Mouse (Mus musculus): ENCODE results near the gene Nova2.

Nova2 gene

DNA sequence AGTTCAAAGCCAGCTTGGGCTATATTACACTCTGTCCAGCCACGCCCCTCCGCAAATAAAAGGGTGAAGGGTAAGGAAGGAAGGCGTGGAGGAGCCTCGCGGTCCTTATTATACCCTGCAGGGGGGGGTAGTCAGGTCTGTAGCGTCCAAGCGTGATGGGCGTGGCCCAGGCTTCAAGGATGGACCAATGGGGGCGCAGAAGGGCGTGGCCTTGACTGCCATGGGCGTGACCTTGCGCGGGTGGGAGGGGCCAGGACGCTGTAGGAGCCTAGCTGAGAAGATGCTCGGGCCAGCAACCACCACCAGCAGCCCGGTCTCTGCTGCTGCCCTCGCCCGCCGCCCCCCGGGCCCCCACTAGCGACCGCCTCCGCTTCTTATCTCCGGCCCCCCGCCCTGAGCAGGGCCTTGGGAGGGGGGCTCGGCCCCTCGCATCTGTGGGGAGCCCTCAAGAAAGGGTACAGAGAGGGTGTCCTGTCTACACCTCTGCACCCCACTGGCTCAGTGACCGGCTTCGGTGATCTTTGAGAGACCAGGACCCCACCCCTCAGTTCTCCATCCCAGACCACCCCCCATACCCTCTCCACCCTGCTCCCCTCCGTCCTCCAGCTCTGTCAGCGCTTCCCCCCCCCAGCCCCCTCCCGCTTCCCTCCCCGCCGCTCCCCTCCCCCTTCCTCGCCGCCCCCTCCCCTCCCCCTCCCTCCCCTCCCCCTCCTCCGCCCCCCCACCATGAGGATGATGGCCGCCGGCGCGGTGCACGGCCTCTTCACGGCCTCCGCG is at the start of gene Nova2:
Nova2 (plus strand) TSS at position 727 of the 777 bp plus-strand sequence.
- DNase-seq = peak; percentile 91 to 92

DNA sequence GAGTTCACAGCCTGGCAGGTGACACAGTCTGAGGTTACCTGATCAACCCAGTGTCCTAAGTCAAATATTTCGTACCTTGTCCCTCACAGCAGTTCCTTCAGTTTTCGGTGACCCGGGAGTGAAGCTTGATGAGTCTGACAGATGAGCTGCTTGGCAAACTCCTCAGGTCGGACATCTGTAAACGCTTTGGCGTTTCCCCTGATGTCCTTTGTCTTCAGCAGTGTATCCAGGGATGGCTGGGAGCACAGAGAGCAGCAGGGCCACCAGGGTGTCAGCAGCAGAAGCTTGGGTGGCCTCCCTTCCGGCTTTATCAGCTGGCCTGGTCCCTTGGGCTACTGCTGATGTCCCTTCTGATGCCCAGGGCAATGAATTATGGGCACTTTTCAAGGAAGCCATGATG is 47.0 kb upstream of the Nova2 start:
- DNase-seq = no peak

DNA sequence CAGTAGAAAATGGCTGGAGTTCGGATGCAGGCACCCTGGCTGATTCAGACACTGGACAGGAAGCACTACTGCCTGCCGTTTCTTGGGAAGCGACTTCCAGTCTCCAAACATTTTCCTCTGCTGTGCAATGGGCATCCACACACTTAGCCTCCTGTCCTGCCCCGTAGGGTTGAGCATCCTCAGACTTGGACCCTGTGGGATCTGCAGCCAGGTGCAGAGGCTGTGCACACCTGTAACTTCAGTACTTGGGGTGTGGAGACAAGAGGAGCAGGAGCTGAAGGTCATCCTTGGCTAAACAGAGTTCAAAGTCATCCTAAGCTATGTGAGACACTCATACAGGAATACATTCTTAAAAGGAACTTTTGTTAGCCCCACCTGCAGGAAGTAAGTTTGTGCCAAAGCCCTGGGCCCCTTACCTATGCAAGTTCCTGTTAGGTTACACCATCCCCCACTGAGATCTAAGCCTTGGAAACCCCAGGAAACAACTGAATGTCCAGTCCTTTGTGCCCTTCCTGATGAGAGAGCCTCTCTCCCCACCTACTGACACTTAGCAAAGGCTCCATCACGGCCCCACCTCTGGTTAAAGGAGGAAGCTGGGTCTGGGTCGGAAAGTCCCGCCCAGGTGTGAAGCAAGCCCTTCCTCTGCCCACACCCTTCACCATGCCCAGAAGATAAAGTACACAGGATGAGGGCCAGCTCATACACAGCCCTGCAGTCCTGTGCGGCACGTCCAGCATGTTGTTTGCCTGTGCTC is 41.5 kb upstream of the Nova2 start:
- DNase-seq = peak; percentile 62 to 77

DNA sequence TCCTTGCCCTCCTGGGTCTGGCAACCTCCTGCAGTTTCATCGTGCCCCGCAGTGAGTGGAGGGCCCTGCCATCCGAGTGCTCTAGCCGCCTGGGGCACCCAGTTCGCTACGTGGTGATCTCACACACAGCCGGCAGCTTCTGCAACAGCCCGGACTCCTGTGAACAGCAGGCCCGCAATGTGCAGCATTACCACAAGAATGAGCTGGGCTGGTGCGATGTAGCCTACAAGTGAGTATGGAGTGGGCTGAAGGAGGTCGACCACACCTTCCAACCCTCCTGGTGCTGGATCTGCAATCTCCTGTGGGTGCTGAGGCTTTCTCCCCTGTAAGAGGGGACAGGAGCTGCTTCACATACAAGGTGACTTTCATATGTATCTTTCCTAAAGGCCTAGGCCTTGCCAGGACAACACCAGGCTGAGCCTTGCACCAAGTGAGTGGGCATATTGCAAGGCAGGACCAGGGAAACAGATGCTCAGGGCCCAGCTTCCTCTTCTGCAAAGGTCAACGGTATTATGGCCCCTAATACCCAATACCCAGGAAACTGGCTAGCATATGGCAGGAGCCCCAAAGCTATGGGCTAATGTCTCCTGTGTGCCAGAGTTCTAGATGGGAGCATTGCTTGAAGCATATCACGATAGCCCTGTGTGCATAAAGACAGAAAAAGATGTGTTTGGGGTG is 40.8 kb upstream of the Nova2 start:
- no peak for DNase-seq

DNA sequence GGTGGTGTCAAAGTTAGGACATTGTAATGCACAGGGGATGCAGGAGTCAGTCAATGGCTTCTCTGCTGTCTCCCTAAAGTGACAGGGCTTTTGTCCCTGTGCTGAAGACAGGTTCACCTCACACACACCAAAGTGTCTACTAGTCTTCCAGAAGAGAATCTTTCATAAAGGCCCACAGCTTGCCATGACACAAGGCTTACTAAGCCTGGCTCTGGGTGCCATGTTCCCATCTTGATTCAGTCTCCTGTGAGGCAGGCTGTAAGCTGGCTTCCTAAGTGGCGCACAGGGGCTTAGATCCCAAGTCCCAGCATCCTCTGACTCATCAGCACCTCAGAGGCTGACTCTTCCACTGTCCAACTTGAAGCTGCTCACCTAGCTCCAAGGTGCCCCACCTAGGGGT is 38.7 kb upstream of the Nova2 start:
- DNase-seq = no peak

DNA sequence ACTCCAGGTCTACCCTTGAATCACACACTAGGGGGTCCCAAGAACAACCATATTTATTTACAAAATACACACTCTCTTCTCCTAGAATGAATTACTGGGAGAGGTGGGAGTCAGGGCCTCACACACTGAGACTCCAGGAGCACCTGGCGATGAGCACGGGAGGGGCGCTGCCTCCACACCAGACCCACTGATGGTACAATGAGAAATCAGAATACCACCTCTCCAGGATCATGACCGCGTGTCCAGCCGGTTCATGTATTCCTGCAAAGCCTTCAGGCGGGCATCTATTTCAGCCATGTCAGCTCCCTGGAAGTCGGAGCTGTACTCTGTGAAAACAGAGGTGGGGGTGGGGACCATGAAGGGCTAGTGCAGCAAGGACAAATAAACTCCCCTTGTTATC is 34.8 kb upstream of the Nova2 start:
- DNase-seq = no peak

DNA sequence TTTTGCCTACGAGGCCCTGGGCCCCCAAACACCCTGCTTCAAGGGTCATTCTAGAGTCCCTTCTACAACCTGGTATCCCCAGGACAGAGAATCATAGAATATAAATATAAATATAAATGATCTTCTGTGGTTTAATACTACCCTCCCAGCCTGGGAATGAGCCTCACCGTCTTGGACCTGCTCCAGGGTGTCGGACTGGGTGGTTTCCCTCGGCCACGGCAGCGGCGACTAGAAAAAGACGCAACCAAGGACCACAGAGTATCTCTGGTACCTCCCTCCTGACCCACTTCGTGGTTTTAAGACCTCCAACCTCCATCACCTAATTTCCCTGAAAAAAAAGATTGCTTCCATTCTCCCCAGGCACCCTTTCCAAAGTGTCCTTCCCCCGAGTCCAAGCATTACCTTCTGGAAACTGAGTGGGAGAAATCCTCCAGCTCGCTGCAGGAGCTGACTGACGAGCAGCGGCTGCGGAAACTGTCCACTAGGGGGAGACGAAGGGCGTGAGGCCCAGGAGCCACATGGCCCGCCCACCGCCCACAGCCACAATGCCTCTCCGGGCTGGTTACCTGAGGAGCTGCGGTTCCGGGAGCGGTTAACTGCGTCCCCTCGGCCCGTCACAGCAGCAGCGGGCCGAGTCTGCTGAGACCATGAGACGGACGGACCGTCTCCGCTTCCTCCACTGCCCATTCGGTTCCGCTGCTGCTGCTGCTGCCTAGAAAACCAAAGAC is 33.7 kb upstream of the Nova2 start:
- peak; percentile 86 to 90 for DNase-seq

DNA sequence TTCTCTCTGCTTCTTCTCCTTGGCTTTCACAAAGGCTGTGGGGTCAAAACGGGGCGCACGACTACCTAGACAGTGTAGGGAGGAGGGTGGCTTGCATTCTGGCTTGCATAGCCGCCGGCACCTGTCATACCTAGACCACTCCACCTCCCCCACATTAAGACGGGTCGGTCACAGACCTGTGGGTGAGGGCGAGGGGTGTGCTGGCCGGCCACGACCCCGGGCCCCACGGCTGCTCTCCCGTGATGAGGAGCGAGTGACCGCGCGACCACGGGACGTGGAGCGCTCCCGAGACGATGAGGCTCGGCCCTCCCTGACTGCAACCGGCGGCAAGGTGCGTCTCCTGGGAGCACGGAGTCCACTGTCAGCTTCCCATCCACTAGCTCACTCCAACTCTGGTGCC is 32.7 kb upstream of the Nova2 start:
- no peak for DNase-seq

DNA sequence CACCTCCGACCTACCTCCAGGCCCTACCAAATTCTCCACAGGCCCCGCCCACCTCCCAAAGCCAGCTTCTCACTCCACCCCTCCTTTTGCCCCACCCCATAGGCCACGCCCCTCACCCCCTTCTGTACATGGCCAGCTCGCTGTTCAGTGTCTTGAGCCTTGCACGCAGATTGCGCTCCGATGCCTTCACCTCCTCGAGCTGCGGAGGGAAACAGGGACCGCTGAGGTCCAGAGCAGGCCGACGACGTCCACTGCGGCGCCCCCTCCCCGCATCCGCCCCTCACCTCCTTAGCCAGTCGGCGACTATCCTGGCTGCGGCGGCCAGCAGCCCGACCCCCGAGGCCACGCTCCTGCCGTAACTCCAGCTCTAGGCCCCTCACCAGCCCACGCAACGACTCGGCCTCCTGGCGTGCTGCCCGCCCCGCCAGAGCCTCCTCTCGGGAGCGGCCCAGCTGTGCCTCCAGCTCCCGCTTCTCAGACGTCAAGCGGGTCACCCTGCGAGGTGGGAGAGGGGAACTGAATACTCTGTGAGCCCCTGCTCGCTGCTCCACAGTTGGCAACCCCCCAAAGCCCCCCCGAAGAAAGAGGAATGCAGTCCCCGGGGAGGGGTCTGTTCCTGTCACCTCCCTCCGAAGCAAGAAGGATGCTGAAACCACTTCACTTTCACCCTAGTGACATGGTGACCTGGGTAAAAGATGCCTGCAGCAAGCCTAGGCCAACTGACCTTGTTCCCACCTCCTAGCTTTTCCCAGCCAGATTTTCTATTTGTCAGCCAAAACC is 31.8 kb upstream of the Nova2 start:
- peak; percentile 77 to 80 for DNase-seq

DNA sequence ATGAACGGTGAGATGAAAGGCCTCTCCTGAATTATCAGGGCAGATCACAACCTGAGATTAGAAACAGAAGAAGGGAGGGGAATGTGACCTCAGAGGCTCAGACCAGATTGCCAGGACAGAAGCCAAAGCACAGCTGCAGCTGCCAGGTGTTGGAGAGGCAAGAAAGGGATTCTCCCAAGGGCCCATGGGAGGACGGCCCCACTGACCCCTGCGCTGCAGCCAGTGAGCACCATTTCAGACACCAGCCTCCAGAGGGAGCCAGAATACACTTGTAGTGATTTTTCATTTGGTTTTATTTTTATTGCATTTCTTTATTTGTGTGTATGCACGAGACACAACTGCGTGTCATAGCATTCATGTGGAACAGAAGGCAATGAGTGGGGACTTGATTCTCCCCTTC is 29.2 kb upstream of the Nova2 start:
- DNase-seq = peak in 1 of 2 experiments; percentile 51

DNA sequence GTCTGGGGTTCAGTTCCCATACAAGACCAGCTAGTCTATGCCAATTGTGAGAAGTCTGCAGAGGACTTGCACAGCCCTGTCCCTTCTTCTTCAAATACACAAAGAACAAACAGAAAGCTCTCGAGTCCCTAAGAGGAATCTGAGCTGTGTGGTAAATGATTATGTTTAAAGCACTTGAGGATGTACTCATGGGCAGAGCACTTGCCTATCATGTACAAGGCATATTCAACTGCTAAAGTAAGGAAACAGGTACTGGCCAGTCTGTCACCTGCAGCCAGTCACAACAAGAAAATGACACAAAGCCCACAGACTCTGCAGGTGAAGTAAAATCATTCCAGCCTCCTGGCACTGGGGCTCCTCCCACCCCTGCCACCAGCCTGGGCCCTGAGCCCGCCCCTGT is 25.2 kb upstream of the Nova2 start:
- no peak for DNase-seq

DNA sequence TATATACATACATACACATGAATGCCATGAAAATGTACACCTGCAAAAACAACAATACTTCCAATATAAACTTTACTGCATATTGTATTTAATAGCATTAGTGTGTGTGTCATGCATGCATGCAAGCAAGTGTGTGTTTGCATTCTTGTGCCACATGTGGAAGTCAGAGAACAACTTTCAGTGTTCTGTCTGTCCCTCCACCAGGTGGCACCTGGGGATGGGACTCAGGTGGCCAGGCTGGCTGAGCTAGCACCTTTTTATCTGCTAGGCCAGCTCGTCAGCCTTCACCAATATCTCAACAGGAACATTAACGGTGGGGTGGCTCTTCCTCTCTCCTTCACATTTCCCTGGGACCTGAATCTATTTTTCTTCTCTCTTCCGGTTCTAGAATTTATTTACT is 23.2 kb upstream of the Nova2 start:
- no peak for DNase-seq

DNA sequence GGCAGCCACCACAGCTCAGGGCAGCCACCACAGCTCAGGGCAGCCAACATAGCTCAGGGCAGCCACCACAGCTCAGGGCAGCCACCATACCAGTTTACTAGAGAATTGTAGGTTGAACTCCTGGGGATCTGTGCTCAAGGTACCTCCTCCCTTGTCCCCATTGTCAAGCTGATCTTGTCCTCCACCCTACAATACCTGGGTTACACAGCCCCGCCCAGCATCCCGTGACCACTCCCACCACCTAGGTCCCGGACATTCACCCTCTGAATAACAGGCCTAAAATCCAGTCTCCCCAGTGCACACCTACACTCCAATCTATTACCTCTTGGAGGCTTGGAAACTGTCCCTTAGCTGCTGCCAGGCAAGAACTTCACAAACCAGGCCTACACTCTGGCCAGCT is 20.7 kb upstream of the Nova2 start:
- no peak for DNase-seq

DNA sequence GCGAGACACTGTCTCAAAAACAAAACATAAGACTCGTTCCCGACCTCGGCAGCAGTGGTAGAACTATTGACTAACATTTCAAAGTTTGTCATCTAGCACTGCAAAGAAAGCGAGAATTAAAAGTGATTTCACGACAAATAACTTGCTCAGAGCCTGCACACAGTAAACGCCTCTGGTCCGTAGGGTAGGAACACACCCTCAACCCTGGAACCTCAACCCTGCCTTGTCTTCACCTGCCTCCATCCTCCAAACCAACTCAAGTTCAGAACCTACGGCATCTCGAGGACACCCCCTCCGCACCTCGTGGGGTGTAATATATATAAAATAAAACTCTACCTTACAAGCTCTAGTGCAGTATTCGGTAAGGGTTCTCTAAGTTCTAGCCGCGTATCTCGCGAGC is 15.9 kb upstream of the Nova2 start:
- DNase-seq = no peak

DNA sequence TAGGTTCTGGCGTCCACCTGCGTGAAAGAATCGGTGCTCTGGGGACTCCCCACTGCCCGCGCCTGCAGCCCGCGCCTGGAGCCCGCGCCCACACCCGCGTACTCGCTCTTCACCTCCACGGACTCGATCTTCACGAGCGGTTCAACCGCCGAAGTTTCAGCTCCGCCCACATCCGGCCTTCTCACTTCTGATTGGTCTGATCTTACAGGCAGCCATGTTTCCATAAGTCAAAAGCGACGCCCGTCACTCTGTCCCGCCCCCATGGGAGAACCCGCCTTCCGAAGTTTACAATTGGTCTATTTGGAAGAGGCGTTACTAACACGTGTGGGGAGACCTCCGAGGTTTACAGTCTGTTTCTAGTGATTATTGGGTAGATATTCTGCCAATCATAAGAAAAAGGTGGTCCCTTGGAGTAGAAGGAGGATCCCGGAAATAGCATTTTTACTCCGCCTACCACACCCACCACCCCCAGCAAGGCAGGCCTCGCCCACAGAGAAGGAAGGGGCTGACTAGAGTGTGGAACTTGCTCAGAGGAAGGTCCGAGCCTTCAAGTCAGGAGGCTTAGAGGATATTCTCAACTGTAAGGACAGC is 15.4 kb upstream of the Nova2 start, which contains the start of gene Ccdc61:
Ccdc61 (minus strand) TSS at position 175 of the 591 bp plus-strand sequence.
- DNase-seq = peak; percentile 97 to 98

DNA sequence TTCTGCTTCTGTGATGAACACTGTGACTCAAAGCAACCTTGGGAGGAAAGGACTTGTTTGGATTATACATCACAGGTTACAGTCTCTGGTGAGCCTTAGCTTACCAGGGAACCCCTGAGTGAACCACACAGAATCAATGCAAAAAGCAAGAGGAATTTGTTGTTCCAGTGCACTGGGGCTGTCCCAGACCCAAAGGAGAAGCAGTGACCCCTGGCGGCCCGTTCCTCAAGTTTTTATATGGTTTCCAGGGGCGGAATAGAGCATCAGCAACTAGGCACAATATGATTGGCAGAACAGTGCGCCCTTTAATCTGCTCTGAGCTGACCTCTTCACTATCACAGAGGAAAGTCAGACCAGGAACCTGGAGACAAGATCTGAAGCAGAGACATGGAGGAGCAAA is 9.4 kb upstream of the Nova2 start:
- DNase-seq = no peak

DNA sequence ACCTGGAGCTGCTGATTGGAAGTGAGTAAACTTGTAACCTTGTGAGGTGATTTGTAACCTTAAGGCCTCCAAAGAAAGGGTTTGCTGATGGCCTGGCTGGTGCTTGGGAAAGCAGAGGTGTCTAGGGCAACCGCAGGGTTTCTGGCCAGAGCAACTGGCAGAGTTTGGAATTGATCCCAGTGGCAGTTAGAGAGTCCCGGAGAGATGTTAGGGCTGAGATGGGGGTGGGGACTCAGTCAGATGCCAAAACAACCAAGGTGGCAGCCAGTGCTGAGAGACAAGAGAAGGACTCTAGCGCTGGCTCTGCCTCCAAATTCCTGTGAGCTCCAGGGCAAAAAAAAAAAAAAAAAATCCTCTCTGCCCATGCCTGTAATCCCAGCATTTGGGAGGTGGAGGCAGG is 7.8 kb upstream of the Nova2 start:
- DNase-seq = no peak

DNA sequence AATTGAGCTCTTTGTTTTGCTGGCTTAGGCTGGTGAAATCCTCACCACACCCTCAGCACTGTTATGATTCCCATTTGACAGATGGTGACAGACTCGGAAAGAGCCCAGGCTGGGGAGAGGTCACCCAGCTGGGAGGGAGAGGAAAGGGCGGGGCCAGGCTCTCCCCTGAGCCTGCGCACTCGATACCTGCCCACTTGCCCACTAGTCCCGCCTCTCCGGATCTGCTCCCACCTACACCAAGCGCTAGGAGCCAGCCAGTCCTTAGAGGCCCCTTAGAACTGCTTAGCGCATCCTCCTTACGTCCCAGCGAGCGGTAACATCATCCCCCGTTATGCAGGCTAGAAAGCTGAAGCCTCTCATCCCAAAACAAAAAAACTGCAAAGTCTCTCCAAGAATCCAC is 4.6 kb upstream of the Nova2 start:
- peak; percentile 77 to 86 for DNase-seq

DNA sequence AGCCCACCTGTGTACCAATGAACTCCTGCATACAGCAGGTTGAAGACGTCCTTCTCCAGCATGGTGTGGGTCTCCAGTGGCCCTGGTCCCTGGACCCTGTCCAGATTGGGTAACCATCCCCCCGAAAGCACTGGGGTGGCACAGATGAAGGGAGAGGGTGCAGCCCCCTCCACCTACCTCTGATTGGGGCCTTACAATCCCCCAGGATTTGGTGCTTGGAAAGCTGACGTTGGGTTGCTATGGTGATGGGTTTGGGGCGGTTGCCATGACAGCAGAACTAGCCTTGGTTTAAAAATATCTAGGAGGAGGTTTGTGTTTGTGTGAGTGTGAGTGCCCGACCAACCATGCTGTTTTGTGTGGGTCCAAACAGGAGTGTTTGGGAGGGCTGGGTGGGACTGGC is 2.9 kb upstream of the Nova2 start:
- no peak for DNase-seq

DNA sequence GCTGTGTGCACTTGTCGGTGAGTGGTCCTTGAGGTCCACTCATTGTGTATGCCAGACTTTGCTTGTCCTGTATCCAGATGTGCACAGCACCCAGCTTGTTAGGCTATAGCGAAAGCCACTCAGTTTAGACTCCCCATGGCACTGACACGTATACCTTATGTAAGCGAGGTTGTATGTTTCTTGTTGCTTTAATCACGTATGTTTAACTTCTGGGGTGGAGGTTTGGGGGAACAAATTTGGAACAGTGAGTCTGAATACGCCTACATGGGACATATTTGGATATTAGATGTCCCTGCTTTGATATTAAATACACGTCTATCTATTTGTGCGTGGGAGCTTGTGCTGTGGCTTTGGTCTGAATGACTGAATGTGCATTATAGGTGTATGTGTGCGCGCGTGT is 2.4 kb upstream of the Nova2 start:
- no peak for DNase-seq

DNA sequence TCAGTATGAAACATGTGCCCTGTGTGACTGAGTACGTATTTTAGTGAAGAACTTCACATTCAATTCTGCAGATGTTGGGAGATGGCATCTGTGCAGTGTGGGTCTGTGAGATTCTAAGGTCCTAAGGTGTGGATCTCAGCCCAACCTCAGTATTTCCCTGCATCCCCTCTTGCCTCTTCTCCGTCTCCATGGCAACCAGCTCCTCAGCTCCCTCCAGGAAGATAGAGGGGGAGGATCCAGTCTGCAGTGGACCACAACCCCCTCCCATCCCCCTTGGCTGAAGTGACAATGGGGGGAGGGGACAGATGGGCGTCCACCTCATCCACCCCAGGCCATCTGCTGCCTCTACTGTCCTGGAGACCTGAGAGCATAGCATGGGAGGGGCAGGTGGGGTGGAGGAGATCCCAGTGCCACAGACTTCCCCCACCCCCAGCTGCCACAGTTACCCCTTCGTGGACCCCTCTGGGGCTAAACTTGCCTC is 1.9 kb upstream of the Nova2 start:
- DNase-seq = no peak

DNA sequence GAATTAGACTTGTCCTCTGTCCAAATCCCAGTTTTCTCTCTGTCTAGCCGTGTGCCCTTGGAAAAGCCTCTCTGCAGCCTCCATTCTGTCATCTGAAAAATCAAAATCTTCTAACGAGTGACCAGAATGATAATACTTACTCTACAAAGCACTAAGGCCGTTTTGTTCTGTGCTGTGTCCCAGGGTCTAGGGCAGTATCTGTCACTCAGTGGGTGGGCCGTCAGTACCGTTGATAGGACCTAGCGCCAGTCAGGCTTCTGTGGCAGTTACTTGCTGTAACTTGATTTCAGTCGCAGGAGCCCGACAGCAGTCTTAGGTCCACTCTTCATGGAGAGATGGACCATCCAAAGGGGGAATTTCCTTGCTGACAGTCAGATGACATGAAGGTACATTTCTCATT is 1.4 kb upstream of the Nova2 start:
- no peak for DNase-seq
